Mouse (Mus musculus) limb, embryonic 14.5 days (tissue): ENCODE measurements around the gene Dnajc25. TPM values are rescaled to one million over a fixed set of nuclear protein-coding genes. Genes with fewer than 3 reads are reported as not detected.

Source experiments
- ATAC-seq: fragments of 200-750 bp; cut with Nextera tagmentation; 2 replicates; pipeline ENCODE4 v1.8.0; 2017; ENCODE audit warnings: low read depth, moderate number of reproducible peaks, moderate TSS enrichment; ENCODE audit not compliant: low FRiP score
- DNase-seq: peaks from one replicate; pipeline ENCODE4 v3.0.0-alpha.2; 2015; ENCODE audit warnings: low spot score
- H3K27ac ChIP-seq: fragments of 300-500 bp; sonication (generic); replicated peaks from 2 replicates; pipeline ENCODE4 v1.5.1; 2014; ENCODE audit warnings: low read depth, mild to moderate bottlenecking, low read length, moderate library complexity, mixed read lengths
- H3K27me3 ChIP-seq: fragments of 300-500 bp; sonication (generic); 2 replicates; pipeline ENCODE4 v1.6.1; 2014; ENCODE audit warnings: low read length, mixed read lengths; ENCODE audit not compliant: control insufficient read depth, insufficient read depth
- H3K36me3 ChIP-seq: fragments of 300-500 bp; sonication (generic); 2 replicates; pipeline ENCODE4 v1.6.1; 2014; ENCODE audit warnings: mild to moderate bottlenecking, low read length, moderate library complexity, mixed read lengths; ENCODE audit not compliant: control insufficient read depth, insufficient read depth
- H3K4me1 ChIP-seq: fragments of 300-500 bp; sonication (generic); 2 replicates; pipeline ENCODE4 v1.6.1; 2014; ENCODE audit warnings: antibody characterized with exemption, low read length, mixed read lengths; ENCODE audit not compliant: control insufficient read depth, insufficient read depth
- H3K4me2 ChIP-seq: fragments of 300-500 bp; sonication (generic); replicated peaks from 2 replicates; pipeline ENCODE4 v1.6.1; 2014; ENCODE audit warnings: low read depth, mild to moderate bottlenecking, low read length, moderate library complexity; ENCODE audit not compliant: severe bottlenecking
- H3K4me3 ChIP-seq: fragments of 300-500 bp; sonication (generic); replicated peaks from 2 replicates; pipeline ENCODE4 v1.5.1; 2014; ENCODE audit warnings: low read length
- H3K9ac ChIP-seq: fragments of 300-500 bp; sonication (generic); 2 replicates; pipeline ENCODE4 v1.6.1; 2014; ENCODE audit warnings: mild to moderate bottlenecking, low read depth, low read length, moderate library complexity; ENCODE audit not compliant: severe bottlenecking
- H3K9me3 ChIP-seq: fragments of 300-500 bp; sonication (generic); 2 replicates; pipeline ENCODE4 v1.6.1; 2016; ENCODE audit warnings: low read length; ENCODE audit not compliant: control insufficient read depth
- POLR2A ChIP-seq: fragments of 200-500 bp; IDR thresholded peaks from 2 replicates; pipeline ENCODE4 v1.8.0; 2012; ENCODE audit warnings: inconsistent platforms, mild to moderate bottlenecking, moderate library complexity, borderline replicate concordance; ENCODE audit not compliant: insufficient read depth, insufficient read length; ENCODE audit errors: extremely low read depth
- WGBS: fragments of 180-500 bp; shearing (Covaris S2); extraction: QIAGEN DNeasy Blood & Tissue Kit; methylation state at CpG from one replicate; pipeline ENCODE4 v1.1.7; 2014; 5-methylcytosine and 5-hydroxymethylcytosine counted together
- polyA plus RNA-seq, 2 experiments: library from polyadenylated mRNA; depleted of rRNA in 1 of 2; stranded (reverse) in 1 of 2; unstranded in 1 of 2; fragments of >200 nt; fragmentation: Nextera tagmentation in 1 of 2; extraction: Ambion mirVana in 1 of 2; gene quantifications; 2 replicates each; pipeline versions ENCODE4 v1.2.1 to v1.2.3; 2012 to 2014

Dnajc25 gene
- polyA plus RNA-seq, 2 experiments, result 10.7 to 20.8 TPM

DNA sequence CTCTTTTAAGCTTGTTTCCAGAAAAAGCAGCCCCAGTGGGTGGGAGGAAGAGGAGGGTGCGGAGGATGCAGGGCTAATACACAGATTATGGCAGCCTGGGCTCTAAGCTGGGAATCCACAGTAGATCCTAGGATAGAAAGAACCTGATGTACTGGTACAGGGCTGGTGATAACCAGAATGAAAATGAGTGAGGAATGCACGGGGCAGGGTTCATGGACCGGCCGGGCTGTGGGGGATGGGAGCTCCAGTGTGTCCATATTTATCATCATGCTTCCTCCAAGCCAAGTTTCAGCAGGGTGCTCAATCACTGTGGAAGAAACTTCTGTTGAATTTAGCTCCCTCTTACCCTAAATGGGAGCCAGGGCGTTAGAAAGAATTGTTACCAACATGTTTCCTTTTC, 2.2 kb downstream of the Dnajc25 start:
- no peak for TF ChIP-seq POLR2A
- H3K4me1 ChIP-seq, result no peaks in the 10 kb centered on the region
- ATAC-seq (no peak), DNase-seq (no peak)
- H3K9ac ChIP-seq, result no peak overlapping the region
- no peak overlapping the region for H3K4me3 ChIP-seq
- H3K27me3 ChIP-seq, result no peaks in the 10 kb centered on the region
- no peak overlapping the region for H3K27ac ChIP-seq
- H3K4me2 ChIP-seq, result no peak overlapping the region
- 80% methylated on average over 5 of the region's 5 CpGs for whole genome bisulfite sequencing
- no peaks in the 10 kb centered on the region for H3K9me3 ChIP-seq
- H3K36me3 ChIP-seq, result no peaks in the 10 kb centered on the region

DNA sequence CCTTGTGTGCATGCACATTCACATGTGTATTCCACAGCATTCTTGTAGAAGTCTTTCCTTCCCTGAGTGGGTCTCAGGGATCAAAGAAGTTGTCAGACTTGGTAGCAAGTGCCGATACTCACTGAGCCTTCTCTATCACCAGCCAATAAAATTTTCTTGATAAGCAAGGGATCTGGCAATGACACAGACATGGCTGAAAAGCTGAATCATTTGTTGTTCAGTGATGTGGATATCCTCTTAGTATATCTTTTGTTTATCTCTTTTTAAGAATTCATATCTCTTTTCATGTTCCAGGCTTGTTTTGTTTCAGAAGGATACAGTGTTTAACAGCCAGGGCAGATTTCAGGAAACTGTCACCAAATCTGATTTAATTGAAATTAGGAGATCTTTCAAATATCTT, 3.8 kb downstream of the Dnajc25 start:
- 91% methylated on average over 1 of the region's 1 CpGs for WGBS
- Histone ChIP-seq H3K27ac (no peak overlapping the region), H3K9me3 (no peaks in the 10 kb centered on the region), H3K4me1 (no peaks in the 10 kb centered on the region), H3K27me3 (no peaks in the 10 kb centered on the region), H3K4me3 (no peak overlapping the region), H3K4me2 (no peak overlapping the region), H3K36me3 (no peaks in the 10 kb centered on the region), H3K9ac (no peak overlapping the region)
- DNase-seq (no peak), ATAC-seq (no peak)
- TF ChIP-seq POLR2A, result no peak

DNA sequence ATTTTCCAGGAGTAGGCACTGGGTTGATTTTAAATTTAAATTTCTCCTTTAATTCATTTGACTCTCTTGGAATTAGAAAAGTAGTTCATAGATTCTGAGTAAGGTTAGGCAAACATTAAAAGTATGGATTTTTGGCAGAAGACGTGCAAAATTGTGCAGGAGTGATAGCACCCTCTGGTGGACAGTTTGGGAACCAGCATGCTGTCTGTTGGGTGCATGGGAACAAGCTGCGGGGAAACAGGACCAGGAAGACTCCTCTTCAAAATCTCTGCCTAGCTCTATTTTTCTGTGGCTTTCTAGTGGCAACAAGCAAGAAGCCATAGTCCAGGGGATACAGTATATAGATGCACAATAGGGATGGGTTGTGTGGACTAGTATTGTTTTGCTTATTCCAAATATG, 4.8 kb downstream of the Dnajc25 start:
- Histone ChIP-seq H3K27me3 (no peaks in the 10 kb centered on the region), H3K4me2 (no peak overlapping the region), H3K9me3 (no peaks in the 10 kb centered on the region), H3K4me3 (no peak overlapping the region), H3K27ac (no peak overlapping the region), H3K9ac (no peak overlapping the region), H3K36me3 (no peaks in the 10 kb centered on the region), H3K4me1 (peaks cover 2% of the 10 kb centered on the region; the same call in 1 of the 2 replicates)
- 5% methylated on average over 2 of the region's 2 CpGs for WGBS
- DNase-seq, result peak; percentile 71
- TF ChIP-seq POLR2A, result no peak
- ATAC-seq, result no peak

DNA sequence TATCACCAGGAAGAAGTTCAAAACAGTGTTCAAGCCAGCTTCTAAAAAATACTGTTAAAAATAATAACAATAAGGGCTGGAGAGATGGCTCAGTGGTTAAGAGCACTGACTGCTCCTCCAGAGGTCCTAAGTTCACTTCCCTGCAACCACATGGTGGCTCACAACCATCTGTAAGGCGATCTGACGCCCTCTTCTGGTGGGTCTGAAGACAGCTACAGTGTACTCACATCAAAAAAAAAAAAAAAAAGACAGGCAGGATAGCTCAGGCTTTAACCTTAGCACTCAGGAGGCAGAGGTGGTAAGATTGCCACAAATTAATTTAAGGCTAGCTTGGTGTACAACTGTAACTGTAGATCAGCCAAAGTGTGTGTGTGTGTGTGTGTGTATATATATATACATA, 5.8 kb downstream of the Dnajc25 start:
- Histone ChIP-seq H3K27me3 (no peaks in the 10 kb centered on the region), H3K36me3 (no peaks in the 10 kb centered on the region), H3K4me2 (no peak overlapping the region), H3K4me1 (peaks cover 11% of the 10 kb centered on the region; the same call in 1 of the 2 replicates), H3K27ac (no peak overlapping the region), H3K9ac (no peak overlapping the region), H3K4me3 (no peak overlapping the region), H3K9me3 (no peaks in the 10 kb centered on the region)
- DNase-seq (no peak), ATAC-seq (no peak)
- no peak for TF ChIP-seq POLR2A
- 0% methylated on average over 2 of the region's 2 CpGs for WGBS

DNA sequence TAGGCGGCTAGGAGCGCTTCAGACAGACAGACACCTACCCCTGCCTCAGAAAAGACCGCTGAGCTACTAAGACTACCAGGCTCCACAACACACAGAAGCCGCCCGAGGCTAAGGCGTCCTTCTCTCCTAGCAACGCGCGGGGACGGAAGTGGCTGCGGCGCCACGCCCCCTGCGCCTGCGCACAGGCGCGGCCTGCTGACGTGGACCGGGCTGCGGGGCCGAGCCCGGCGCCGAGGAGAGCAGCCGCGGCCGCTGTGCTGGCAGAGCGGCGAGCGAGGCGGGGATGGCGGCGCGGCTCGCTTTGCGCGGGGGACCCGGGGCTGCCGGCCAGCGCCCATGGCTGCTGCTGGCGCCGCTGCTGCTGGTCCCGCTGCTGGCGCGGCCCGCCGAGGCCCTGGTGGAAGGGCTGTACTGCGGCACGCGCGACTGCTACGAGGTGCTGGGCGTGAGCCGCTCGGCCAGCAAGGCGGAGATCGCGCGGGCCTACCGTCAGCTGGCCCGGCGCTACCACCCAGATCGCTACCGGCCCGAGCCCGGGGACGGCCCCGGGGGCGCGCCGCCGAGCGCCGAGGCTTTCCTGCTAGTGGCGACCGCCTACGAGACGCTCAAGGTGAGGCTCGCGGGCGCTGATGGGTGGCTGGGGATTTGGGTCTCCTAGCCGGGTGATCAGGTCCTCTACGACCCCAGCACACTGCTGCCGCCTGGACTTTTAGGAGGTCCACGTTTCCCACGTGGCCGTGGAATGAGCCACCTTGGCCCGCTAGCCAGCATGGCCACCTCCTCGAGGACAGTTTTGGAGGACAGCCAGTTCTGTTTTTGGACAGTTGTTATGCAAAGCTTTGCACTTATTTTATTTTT, 8.3 kb downstream of the Dnajc25 start, which contains the start of gene Gm20503:
Gene Gm20503, plus strand, starts transcription at position 263 of the 858 bp plus-strand sequence.
- Histone ChIP-seq H3K9ac (peak within 1 kb of the TSS; percentile 93), H3K4me1 (peaks cover 18% of the 10 kb centered on the region), H3K4me2 (peak within 1 kb of the TSS; percentile 81), H3K4me3 (peak within 1 kb of the TSS; percentile 99), H3K36me3 (no peaks in the 10 kb centered on the region), H3K9me3 (no peaks in the 10 kb centered on the region), H3K27ac (peak within 1 kb of the TSS; percentile 74), H3K27me3 (no peaks in the 10 kb centered on the region)
- 1% methylated on average over 58 of the region's 89 CpGs for WGBS
- TF ChIP-seq POLR2A, result peak; percentile 84; the same call in 1 of the 2 replicates
- DNase-seq (peak; percentile 93), ATAC-seq (peak; percentile 98)

DNA sequence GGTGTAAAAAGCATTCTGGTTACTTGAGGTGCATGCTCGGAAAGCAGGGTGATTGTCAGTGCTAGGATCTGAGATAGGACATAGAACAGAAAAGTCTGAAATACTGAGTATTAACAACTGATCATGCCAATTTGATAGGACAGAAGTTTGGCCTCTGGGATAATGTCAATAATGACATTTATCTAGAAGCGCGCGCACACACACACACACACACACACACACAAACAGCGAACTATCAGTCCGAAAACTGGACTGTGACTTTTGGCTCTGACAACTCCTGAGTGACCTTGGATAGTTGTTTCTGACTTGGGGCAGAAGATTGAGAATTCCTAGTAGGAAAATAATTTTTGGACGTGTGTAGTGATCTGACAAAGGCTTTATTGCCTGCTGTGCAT, 8.9 kb downstream of the Dnajc25 start:
- no peak for ATAC-seq

More for the DNA sequence above, 8.9 kb downstream of the Dnajc25 start:
- H3K4me1 ChIP-seq, result peaks cover 19% of the 10 kb centered on the region
- 27% methylated on average over 7 of the region's 7 CpGs for WGBS
- H3K9me3 ChIP-seq, result no peaks in the 10 kb centered on the region
- no peak for DNase-seq
- no peaks in the 10 kb centered on the region for H3K27me3 ChIP-seq
- no peak for TF ChIP-seq POLR2A
- H3K36me3 ChIP-seq, result no peaks in the 10 kb centered on the region
- H3K27ac ChIP-seq, result peak overlapping the region; percentile 74; the same call in 1 of the 2 replicates
- H3K4me2 ChIP-seq, result peak overlapping the region; percentile 81
- peak overlapping the region; percentile 99 for H3K4me3 ChIP-seq
- H3K9ac ChIP-seq, result peak overlapping the region; percentile 93
